Mouse (Mus musculus) adipose tissue, adult 10 weeks (tissue): Measurements from ENCODE around the gene Sostdc1. TPM values are rescaled to one million over a fixed set of nuclear protein-coding genes. Genes with fewer than 3 reads are reported as not detected.

ENCODE experiments used
- polyA plus RNA-seq: library from polyadenylated mRNA; stranded (reverse); fragments of 350-450 nt; fragmentation: Illumina TruSeq; extraction: RNeasy Lipid Tissue Mini Kit (QIAGEN cat#74804); gene quantifications from one replicate; pipeline ENCODE4 v1.2.3, GENCODE M21; 2014; ENCODE audit warnings: low read depth, low replicate concordance

Sostdc1 gene
- polyA plus RNA-seq: 0.45 TPM

GRCm38 (mm10) chr12:36313916-36314315, at the start of gene Sostdc1:
Gene Sostdc1 (plus strand): TSS chr12:36314139.

Other genes starting within 250 kb of the Sostdc1 start
- gene Ankmy2, start 157.0 kb upstream of the Sostdc1 start, polyA plus RNA-seq: 25.1 TPM
- 26.6 TPM for gene Bzw2, start 156.1 kb upstream of the Sostdc1 start, polyA plus RNA-seq
- gene Lrrc72, start 60.7 kb upstream of the Sostdc1 start, polyA plus RNA-seq: 1.2 TPM
- gene Ispd, start 67.3 kb downstream of the Sostdc1 start, polyA plus RNA-seq: 3.8 TPM
- 1.5 TPM for gene D630036H23Rik, start 68.0 kb downstream of the Sostdc1 start, polyA plus RNA-seq